Mouse (Mus musculus) adrenal gland, postnatal 10 days (tissue): ENCODE data around the gene Gpt2. TPM values are rescaled to one million over a fixed set of nuclear protein-coding genes. Genes with fewer than 3 reads are reported as not detected.

Experiments
- total RNA-seq, 2 experiments: library from RNA; stranded (reverse); gene quantifications; 2 replicates each; pipeline ENCODE4 v1.2.3; 2021

Gpt2 gene
- total RNA-seq, 2 experiments from 2014 or later = 47.9 to 54.3 TPM

Other genes starting within 250 kb of the Gpt2 start
- gene Orc6, start 192.9 kb upstream of the Gpt2 start, total RNA-seq = 10 to 100 TPM; 31.9 to 37.7 TPM
- gene Vps35, start 192.8 kb upstream of the Gpt2 start, total RNA-seq = 10 to 100 TPM; 82.6 to 84.7 TPM
- 1 to 10 TPM; 1.2 to 2.7 TPM for gene Mylk3, start 106.2 kb upstream of the Gpt2 start, total RNA-seq
- gene 4921524J17Rik, start 59.7 kb upstream of the Gpt2 start, total RNA-seq = 10 to 100 TPM; 15.3 to 21.4 TPM
- 100 to 1,000 TPM; 146 to 159 TPM for gene Dnaja2, start 62.8 kb downstream of the Gpt2 start, total RNA-seq
- gene Neto2, start 208.3 kb downstream of the Gpt2 start, total RNA-seq = 1 to 10 TPM; 5.3 to 5.8 TPM